Mouse (Mus musculus) stomach, postnatal 0 days (tissue): ENCODE measurements around the gene Ppp2r2d.

Experiments
- CTCF ChIP-seq: IDR thresholded peaks from 2 replicates; pipeline ENCODE4 v1.5.1; 2016; ENCODE audit warnings: antibody characterized with exemption, low read depth, mild to moderate bottlenecking, moderate library complexity
- EP300 ChIP-seq: optimal IDR thresholded peaks from 2 replicates; pipeline ENCODE3; 2016; ENCODE audit warnings: antibody characterized with exemption

- TF ChIP-seq CTCF (no peak), EP300 (no peak)
Measured at GRCm38 (mm10) chr7:138854201-138854600, 8.3 kb downstream of the Ppp2r2d start.
